Mouse (Mus musculus): Measurements from ENCODE around the gene Znrf2. TPM values are rescaled to one million over a fixed set of nuclear protein-coding genes. Genes with fewer than 3 reads are reported as not detected.

Znrf2 gene
- polyA plus RNA-seq, 1 experiment from 2014 or later: 6.2 TPM

DNA sequence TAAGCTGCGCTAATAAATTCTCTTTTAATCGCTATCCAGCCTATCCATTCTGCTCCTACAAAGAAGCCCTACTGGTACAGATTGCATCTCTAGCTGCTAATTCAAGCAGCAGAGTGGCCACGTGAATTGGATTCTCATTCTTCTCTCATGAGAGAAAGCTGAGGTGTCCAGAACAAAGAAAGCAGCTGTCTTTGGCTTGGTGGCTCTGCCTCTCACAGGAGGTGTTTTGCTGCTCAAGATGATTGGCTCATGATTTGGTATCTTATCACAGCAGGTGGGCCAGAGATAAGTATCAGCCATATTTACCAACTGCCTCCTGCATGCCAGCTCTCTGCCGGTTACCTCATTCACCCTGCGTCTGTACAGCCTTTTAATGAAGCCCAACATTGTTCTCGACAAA, 34.8 kb upstream of the Znrf2 start:
- H3K27me3 ChIP-seq (ENCODE audit: control insufficient read depth, insufficient read depth, low read depth, low read length): no peaks in the 10 kb centered on the region
- H3K27ac ChIP-seq (ENCODE audit: low read length): 0 out of 2 replicates have a peak overlapping the region, but pooled peaks have one; percentile 0
- H3K9ac ChIP-seq (ENCODE audit: low read depth, low read length): no peak overlapping the region
- H3K4me1 ChIP-seq (ENCODE audit: control insufficient read depth, insufficient read depth, low read length): peaks cover 16% of the 10 kb centered on the region
- no peak for ATAC-seq
- 38% methylated on average over 6 of the region's 6 CpGs for WGBS
- no peaks in the 10 kb centered on the region for H3K36me3 ChIP-seq (ENCODE audit: control insufficient read depth, insufficient read depth, low read length)
- no peak overlapping the region for H3K4me2 ChIP-seq (ENCODE audit: low read length)
- no peaks in the 10 kb centered on the region for H3K9me3 ChIP-seq (replicated peaks; ENCODE audit: control insufficient read depth, low read length, poor library complexity, severe bottlenecking)
- H3K4me3 ChIP-seq (ENCODE audit: low read depth, low read length): no peak overlapping the region

DNA sequence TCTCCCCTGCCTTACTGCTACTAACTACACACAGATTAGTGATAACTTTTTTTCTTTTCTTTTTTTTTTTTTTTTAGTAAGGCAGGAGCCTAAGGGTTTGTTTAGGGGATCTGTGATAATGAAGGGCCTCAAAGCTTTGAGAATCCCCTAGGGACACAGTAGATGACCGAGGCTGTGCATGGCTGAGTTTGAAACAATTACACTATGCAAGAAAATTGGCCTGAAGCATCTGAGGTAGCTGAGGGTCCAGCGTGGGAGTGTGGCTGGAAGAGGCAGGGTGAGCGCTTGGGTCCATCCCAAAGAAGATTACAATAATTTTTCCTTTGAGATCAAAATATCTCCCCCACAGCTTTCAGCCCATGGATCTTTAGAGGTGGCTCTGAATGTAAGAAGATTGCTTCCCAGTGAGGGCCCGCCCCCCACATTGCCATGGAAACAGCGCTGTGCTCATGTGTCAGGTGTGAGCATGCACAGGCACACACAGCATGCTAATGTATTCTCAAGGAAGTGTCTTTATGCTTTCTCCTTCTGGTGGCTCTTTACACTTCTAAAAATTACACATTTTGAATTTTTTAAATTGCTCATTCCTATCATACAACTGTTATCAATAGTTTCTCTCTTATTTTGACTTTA, 31.5 kb upstream of the Znrf2 start:
- Histone ChIP-seq H3K4me1 (ENCODE audit: control insufficient read depth, insufficient read depth, low read length) (peaks cover 13% of the 10 kb centered on the region), H3K9me3 (replicated peaks; ENCODE audit: control insufficient read depth, low read length, poor library complexity, severe bottlenecking) (no peaks in the 10 kb centered on the region), H3K4me2 (ENCODE audit: low read length) (peak overlapping the region; percentile 36), H3K9ac (ENCODE audit: low read depth, low read length) (no peak overlapping the region), H3K4me3 (ENCODE audit: low read depth, low read length) (no peak overlapping the region), H3K36me3 (ENCODE audit: control insufficient read depth, insufficient read depth, low read length) (no peaks in the 10 kb centered on the region), H3K27me3 (ENCODE audit: control insufficient read depth, insufficient read depth, low read depth, low read length) (no peaks in the 10 kb centered on the region), H3K27ac (ENCODE audit: low read length) (peak overlapping the region; percentile 81)
- peak; percentile 96 for ATAC-seq
- 23% methylated on average over 5 of the region's 5 CpGs for WGBS

DNA sequence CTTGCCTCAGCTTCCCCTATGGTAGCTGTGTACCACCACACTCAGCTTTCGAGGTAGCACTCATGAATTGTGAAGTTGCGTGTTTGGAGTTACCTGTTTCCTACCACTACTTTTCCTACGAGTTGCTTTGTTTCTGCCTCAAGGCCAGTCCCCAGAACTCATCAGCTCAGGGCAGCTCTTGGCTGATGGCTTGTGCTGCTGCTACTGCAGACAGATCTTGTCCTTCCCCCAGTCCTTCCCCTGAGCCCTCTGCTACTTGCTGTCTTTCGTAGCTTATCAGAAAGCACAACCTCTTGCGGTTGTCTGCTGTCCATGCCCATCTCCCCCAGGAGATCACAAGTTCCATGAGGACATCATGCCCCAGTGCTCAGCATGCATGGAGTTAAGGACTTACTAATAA, 29.9 kb upstream of the Znrf2 start:
- H3K27ac ChIP-seq (ENCODE audit: low read length): no peak overlapping the region
- H3K4me3 ChIP-seq (ENCODE audit: low read depth, low read length): no peak overlapping the region
- H3K36me3 ChIP-seq (ENCODE audit: control insufficient read depth, insufficient read depth, low read length): no peaks in the 10 kb centered on the region
- 90% methylated on average over 5 of the region's 5 CpGs for WGBS
- H3K27me3 ChIP-seq (ENCODE audit: control insufficient read depth, insufficient read depth, low read depth, low read length): no peaks in the 10 kb centered on the region
- H3K9me3 ChIP-seq (replicated peaks; ENCODE audit: control insufficient read depth, low read length, poor library complexity, severe bottlenecking): no peaks in the 10 kb centered on the region
- peaks cover 13% of the 10 kb centered on the region for H3K4me1 ChIP-seq (ENCODE audit: control insufficient read depth, insufficient read depth, low read length)
- no peak overlapping the region for H3K4me2 ChIP-seq (ENCODE audit: low read length)
- no peak overlapping the region for H3K9ac ChIP-seq (ENCODE audit: low read depth, low read length)
- no peak for ATAC-seq

- Histone ChIP-seq H3K27me3 (ENCODE audit: control insufficient read depth, insufficient read depth, low read depth, low read length) (no peaks in the 10 kb centered on the region), H3K27ac (ENCODE audit: low read length) (no peak overlapping the region), H3K4me2 (ENCODE audit: low read length) (no peak overlapping the region), H3K4me3 (ENCODE audit: low read depth, low read length) (no peak overlapping the region), H3K9ac (ENCODE audit: low read depth, low read length) (no peak overlapping the region), H3K4me1 (ENCODE audit: control insufficient read depth, insufficient read depth, low read length) (peaks cover 13% of the 10 kb centered on the region), H3K9me3 (replicated peaks; ENCODE audit: control insufficient read depth, low read length, poor library complexity, severe bottlenecking) (no peaks in the 10 kb centered on the region), H3K36me3 (ENCODE audit: control insufficient read depth, insufficient read depth, low read length) (no peaks in the 10 kb centered on the region)
- WGBS: 47% methylated on average over 6 of the region's 6 CpGs
- ATAC-seq: no peak
Measured at GRCm38 (mm10) chr6:54788493-54788892, 28.2 kb upstream of the Znrf2 start.

DNA sequence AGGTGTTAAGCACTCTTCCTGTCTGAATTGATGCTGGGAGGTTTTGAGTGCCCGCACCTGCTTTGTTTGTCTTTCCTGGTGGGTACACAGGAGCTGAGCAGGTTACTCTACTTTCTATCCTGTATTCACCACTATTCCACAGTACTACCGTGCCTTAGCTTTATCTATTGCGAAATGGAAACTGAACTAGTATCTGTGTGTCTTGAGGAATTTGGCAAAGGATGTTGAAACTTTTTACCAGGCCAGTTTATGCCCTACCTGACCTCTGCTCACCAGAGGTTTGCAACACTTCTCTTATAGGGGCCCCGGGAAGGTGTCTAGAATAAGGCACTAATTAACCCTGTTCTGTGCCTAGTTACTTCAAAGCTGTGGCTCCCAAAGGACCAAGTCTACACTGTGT, 27.6 kb upstream of the Znrf2 start:
- Histone ChIP-seq H3K36me3 (ENCODE audit: control insufficient read depth, insufficient read depth, low read length) (no peaks in the 10 kb centered on the region), H3K9me3 (replicated peaks; ENCODE audit: control insufficient read depth, low read length, poor library complexity, severe bottlenecking) (no peaks in the 10 kb centered on the region), H3K4me3 (ENCODE audit: low read depth, low read length) (no peak overlapping the region), H3K27ac (ENCODE audit: low read length) (no peak overlapping the region), H3K4me2 (ENCODE audit: low read length) (no peak overlapping the region), H3K27me3 (ENCODE audit: control insufficient read depth, insufficient read depth, low read depth, low read length) (no peaks in the 10 kb centered on the region), H3K9ac (ENCODE audit: low read depth, low read length) (no peak overlapping the region), H3K4me1 (ENCODE audit: control insufficient read depth, insufficient read depth, low read length) (peaks cover 13% of the 10 kb centered on the region)
- no peak for ATAC-seq
- WGBS: 88% methylated on average over 4 of the region's 4 CpGs

GRCm38 (mm10) chr6:54790071-54790470, 26.6 kb upstream of the Znrf2 start:
- Histone ChIP-seq H3K36me3 (ENCODE audit: control insufficient read depth, insufficient read depth, low read length) (no peaks in the 10 kb centered on the region), H3K4me2 (ENCODE audit: low read length) (no peak overlapping the region), H3K4me3 (ENCODE audit: low read depth, low read length) (no peak overlapping the region), H3K9me3 (replicated peaks; ENCODE audit: control insufficient read depth, low read length, poor library complexity, severe bottlenecking) (no peaks in the 10 kb centered on the region), H3K27me3 (ENCODE audit: control insufficient read depth, insufficient read depth, low read depth, low read length) (no peaks in the 10 kb centered on the region), H3K9ac (ENCODE audit: low read depth, low read length) (no peak overlapping the region), H3K27ac (ENCODE audit: low read length) (no peak overlapping the region), H3K4me1 (ENCODE audit: control insufficient read depth, insufficient read depth, low read length) (peaks cover 7% of the 10 kb centered on the region)
- ATAC-seq: no peak
- 91% methylated on average over 4 of the region's 4 CpGs for WGBS

DNA sequence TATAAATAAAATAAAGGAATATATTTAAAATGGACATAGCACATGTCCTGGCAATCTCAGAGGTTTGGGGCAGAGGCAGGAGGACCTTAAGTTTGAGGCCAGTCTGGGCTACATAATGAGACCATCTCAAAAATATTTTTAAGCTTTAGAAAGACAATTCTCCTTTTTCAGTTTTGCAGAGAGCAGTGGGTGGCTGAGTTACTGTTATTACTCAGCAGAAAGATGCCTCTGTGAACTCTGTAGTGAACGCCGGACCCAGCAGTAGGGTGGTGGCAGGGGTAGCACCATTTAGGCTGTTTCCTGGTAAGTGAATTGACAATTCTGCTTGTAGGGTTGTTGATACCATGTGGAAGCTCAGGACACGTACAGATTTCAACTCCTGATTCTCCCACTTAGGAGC, 22.9 kb upstream of the Znrf2 start:
- H3K4me1 ChIP-seq (ENCODE audit: control insufficient read depth, insufficient read depth, low read length): no peaks in the 10 kb centered on the region
- no peaks in the 10 kb centered on the region for H3K27me3 ChIP-seq (ENCODE audit: control insufficient read depth, insufficient read depth, low read depth, low read length)
- no peak overlapping the region for H3K27ac ChIP-seq (ENCODE audit: low read length)
- H3K9ac ChIP-seq (ENCODE audit: low read depth, low read length): no peak overlapping the region
- no peaks in the 10 kb centered on the region for H3K36me3 ChIP-seq (ENCODE audit: control insufficient read depth, insufficient read depth, low read length)
- 93% methylated on average over 3 of the region's 3 CpGs for WGBS
- no peak for ATAC-seq
- H3K4me3 ChIP-seq (ENCODE audit: low read depth, low read length): no peak overlapping the region
- H3K9me3 ChIP-seq (replicated peaks; ENCODE audit: control insufficient read depth, low read length, poor library complexity, severe bottlenecking): no peaks in the 10 kb centered on the region
- no peak overlapping the region for H3K4me2 ChIP-seq (ENCODE audit: low read length)

DNA sequence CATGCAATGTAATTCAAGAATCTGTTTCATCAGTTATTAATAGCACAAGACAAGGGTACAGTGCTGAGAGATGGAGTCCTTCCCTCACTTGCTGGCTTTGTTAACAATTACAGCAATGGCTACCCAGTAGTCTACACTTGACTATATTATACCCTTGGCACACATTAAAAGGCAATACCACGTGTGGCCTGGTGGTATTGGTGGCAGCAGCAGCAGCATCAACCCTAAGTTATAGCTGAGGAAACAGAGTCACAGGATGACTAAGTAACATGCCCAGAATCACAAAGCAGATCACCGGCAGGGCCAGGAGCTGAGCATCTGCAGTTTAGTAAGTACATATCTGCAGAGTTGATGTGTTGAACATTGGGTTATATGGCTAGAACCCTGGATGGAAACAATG, 22.3 kb upstream of the Znrf2 start:
- Histone ChIP-seq H3K9ac (ENCODE audit: low read depth, low read length) (no peak overlapping the region), H3K36me3 (ENCODE audit: control insufficient read depth, insufficient read depth, low read length) (no peaks in the 10 kb centered on the region), H3K9me3 (replicated peaks; ENCODE audit: control insufficient read depth, low read length, poor library complexity, severe bottlenecking) (no peaks in the 10 kb centered on the region), H3K27me3 (ENCODE audit: control insufficient read depth, insufficient read depth, low read depth, low read length) (no peaks in the 10 kb centered on the region), H3K4me1 (ENCODE audit: control insufficient read depth, insufficient read depth, low read length) (no peaks in the 10 kb centered on the region), H3K27ac (ENCODE audit: low read length) (no peak overlapping the region), H3K4me2 (ENCODE audit: low read length) (no peak overlapping the region), H3K4me3 (ENCODE audit: low read depth, low read length) (no peak overlapping the region)
- WGBS: 73% methylated on average over 2 of the region's 2 CpGs
- no peak for ATAC-seq

DNA sequence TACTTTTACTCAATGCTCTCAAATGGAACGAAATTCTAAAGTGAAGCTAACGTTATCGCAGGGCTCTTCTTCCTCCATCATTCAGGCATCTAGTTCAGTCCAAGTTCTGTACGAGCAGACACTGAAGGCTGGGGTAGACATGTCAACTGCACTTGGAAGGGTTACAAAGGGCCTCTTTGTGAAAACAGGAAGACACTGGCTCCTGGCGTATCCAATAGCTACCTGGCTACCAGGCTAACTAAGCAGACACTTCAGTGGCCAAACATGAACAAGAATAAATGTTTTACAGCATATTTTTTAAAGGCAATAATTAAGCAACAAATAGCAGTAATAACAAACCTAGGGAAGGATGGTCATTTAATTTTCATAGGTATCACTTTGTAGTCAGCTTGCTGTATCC, 21.7 kb upstream of the Znrf2 start:
- Histone ChIP-seq H3K4me3 (ENCODE audit: low read depth, low read length) (no peak overlapping the region), H3K27ac (ENCODE audit: low read length) (no peak overlapping the region), H3K9me3 (replicated peaks; ENCODE audit: control insufficient read depth, low read length, poor library complexity, severe bottlenecking) (no peaks in the 10 kb centered on the region), H3K27me3 (ENCODE audit: control insufficient read depth, insufficient read depth, low read depth, low read length) (no peaks in the 10 kb centered on the region), H3K9ac (ENCODE audit: low read depth, low read length) (no peak overlapping the region), H3K4me1 (ENCODE audit: control insufficient read depth, insufficient read depth, low read length) (no peaks in the 10 kb centered on the region), H3K4me2 (ENCODE audit: low read length) (no peak overlapping the region), H3K36me3 (ENCODE audit: control insufficient read depth, insufficient read depth, low read length) (no peaks in the 10 kb centered on the region)
- WGBS: 87% methylated on average over 5 of the region's 5 CpGs
- no peak for ATAC-seq
